Mouse (Mus musculus): Measurements from ENCODE around the gene Emid1.

DNA sequence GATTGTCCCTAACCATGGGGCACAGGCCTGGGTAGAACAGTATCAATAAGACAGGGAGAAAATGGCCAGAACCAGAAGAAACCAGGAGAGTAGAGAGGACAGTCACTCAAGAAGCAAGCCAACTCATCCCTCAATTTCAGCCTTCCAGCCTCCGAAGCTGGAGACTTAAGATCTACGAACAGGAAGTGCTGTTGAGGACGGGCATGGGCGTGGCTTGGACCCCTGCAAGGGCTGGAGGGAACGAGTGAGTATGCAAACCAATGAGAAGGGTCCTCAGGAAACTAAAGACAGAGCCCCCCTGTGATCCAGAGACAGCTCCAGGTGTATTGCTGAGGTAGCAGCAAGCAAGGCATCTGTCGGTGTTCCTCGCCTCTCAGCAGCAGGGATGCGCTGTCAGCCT is 12.3 kb upstream of the Emid1 start:
- TF ChIP-seq CTCF (IDR thresholded peaks at IDR 0.05; ENCODE audit: extremely low read depth, insufficient read length, insufficient replicate concordance, low read depth, low read length), result no peak
- no peak for TF ChIP-seq POLR2A (IDR thresholded peaks at IDR 0.05; ENCODE audit: low read depth, low read length)

All from small intestine, adult 2 months (tissue).